Mouse (Mus musculus) CH12.LX (cell line): Measurements from ENCODE around the gene Tsnax. TPM values are rescaled to one million over a fixed set of nuclear protein-coding genes. Genes with fewer than 3 reads are reported as not detected.

ENCODE experiments used
- DNase-seq: peaks from one replicate; pipeline ENCODE4 v3.0.0-alpha.2; 2013; ENCODE audit errors: extremely low read depth
- H3K27ac ChIP-seq: 2 replicates; pipeline ENCODE4 v1.5.1; 2012; ENCODE audit warnings: low read depth, mild to moderate bottlenecking, control low read depth, moderate library complexity; ENCODE audit not compliant: insufficient read depth
- H3K27me3 ChIP-seq: replicated peaks from 2 replicates; pipeline ENCODE3; 2012; ENCODE audit warnings: inconsistent platforms
- H3K36me3 ChIP-seq, 2 experiments: replicated peaks in 1 of 2; 2 replicates each; pipeline versions ENCODE3 to v1.6.1; 2012; ENCODE audit warnings: inconsistent platforms in 1 of 2, low read length in 1 of 2, mild to moderate bottlenecking in 1 of 2, mixed read lengths in 1 of 2, moderate library complexity in 1 of 2; ENCODE audit not compliant: control insufficient read depth in 1 of 2, insufficient read depth in 1 of 2
- H3K4me1 ChIP-seq, 2 experiments: 2 replicates each; pipeline ENCODE4 v1.6.1; 2012; ENCODE audit warnings: inconsistent platforms in 1 of 2, moderate library complexity in 1 of 2; ENCODE audit not compliant: insufficient read depth in 2 of 2, control insufficient read depth in 1 of 2
- H3K4me2 ChIP-seq: 2 replicates; pipeline ENCODE4 v1.6.1; 2012; ENCODE audit warnings: low read depth, mild to moderate bottlenecking, control low read depth; ENCODE audit not compliant: poor library complexity, insufficient read depth, severe bottlenecking
- H3K4me3 ChIP-seq, 3 experiments: fragments of 150-350 bp in 1 of 3; sonication (generic) in 1 of 3; replicated peaks in 1 of 3; 2 replicates each; pipeline versions ENCODE3 to v1.5.1; 2011 to 2012; ENCODE audit warnings: low read depth in 2 of 3, low read length in 2 of 3, mild to moderate bottlenecking in 2 of 3, moderate library complexity in 2 of 3, control low read depth in 1 of 3, improper control_type of control experiment in 1 of 3, inconsistent platforms in 1 of 3, mixed read lengths in 1 of 3; ENCODE audit not compliant: poor library complexity in 1 of 3
- H3K79me2 ChIP-seq: replicated peaks from 2 replicates; pipeline ENCODE4 v1.6.1; 2012; ENCODE audit warnings: mild to moderate bottlenecking, moderate library complexity; ENCODE audit not compliant: control insufficient read depth, poor library complexity, insufficient read depth, severe bottlenecking; ENCODE audit errors: extremely low read depth
- H3K9ac ChIP-seq: 2 replicates; pipeline ENCODE4 v1.6.1; 2012; ENCODE audit warnings: low read depth, mild to moderate bottlenecking, control low read depth, moderate library complexity; ENCODE audit not compliant: insufficient read depth
- H3K9me3 ChIP-seq: replicated peaks from 2 replicates; pipeline ENCODE3; 2012; ENCODE audit warnings: low read length, inconsistent platforms, mixed read lengths
- CHD2 ChIP-seq: IDR thresholded peaks from 2 replicates; pipeline ENCODE4 v1.6.1; 2011; ENCODE audit warnings: low read length, improper control_type of control experiment
- ELF1 ChIP-seq: IDR thresholded peaks from 2 replicates; pipeline ENCODE4 v1.6.1; 2014; ENCODE audit warnings: low read depth, mild to moderate bottlenecking, inconsistent platforms, low read length, improper control_type of control experiment
- GABPA ChIP-seq: IDR thresholded peaks from 2 replicates; pipeline ENCODE4 v1.6.1; 2012; ENCODE audit warnings: low read depth, low read length, improper control_type of control experiment, inconsistent platforms; ENCODE audit not compliant: insufficient replicate concordance
- IRF4 ChIP-seq: IDR thresholded peaks from 2 replicates; pipeline ENCODE4 v1.6.1; 2014; ENCODE audit warnings: low read depth, mild to moderate bottlenecking, inconsistent platforms, low read length, improper control_type of control experiment
- JUND ChIP-seq: conservative IDR thresholded peaks from 2 replicates; pipeline ENCODE4 v1.6.1; 2011; ENCODE audit warnings: low read depth, low read length, improper control_type of control experiment
- MAZ ChIP-seq: IDR thresholded peaks from 2 replicates; pipeline ENCODE4 v1.6.1; 2012; ENCODE audit warnings: low read depth, mild to moderate bottlenecking, inconsistent platforms, low read length, improper control_type of control experiment, moderate library complexity
- MEF2A ChIP-seq: IDR thresholded peaks from 2 replicates; pipeline ENCODE4 v1.6.1; 2014; ENCODE audit warnings: low read depth, mild to moderate bottlenecking, inconsistent platforms, low read length, improper control_type of control experiment, borderline replicate concordance
- NELFE ChIP-seq: IDR thresholded peaks from 2 replicates; pipeline ENCODE4 v1.6.1; 2011; ENCODE audit warnings: low read depth, low read length, improper control_type of control experiment
- PAX5 ChIP-seq: IDR thresholded peaks from 2 replicates; pipeline ENCODE4 v1.6.1; 2012; ENCODE audit warnings: low read length, inconsistent platforms, mixed read lengths
- POLR2A ChIP-seq: IDR thresholded peaks from 2 replicates; pipeline ENCODE4 v1.6.1; 2011; ENCODE audit warnings: low read depth, mild to moderate bottlenecking, improper control_type of control experiment, low read length
- POLR2AphosphoS2 ChIP-seq: IDR thresholded peaks from 2 replicates; pipeline ENCODE4 v1.6.1; 2011; ENCODE audit warnings: low read depth, low read length, improper control_type of control experiment
- RAD21 ChIP-seq: IDR thresholded peaks from 2 replicates; pipeline ENCODE4 v1.6.1; 2011; ENCODE audit warnings: low read depth, mild to moderate bottlenecking, low read length, improper control_type of control experiment, moderate library complexity
- RCOR1 ChIP-seq: conservative IDR thresholded peaks from 2 replicates; pipeline ENCODE4 v1.6.1; 2012; ENCODE audit warnings: low read depth, mild to moderate bottlenecking, inconsistent platforms, low read length, improper control_type of control experiment
- SIN3A ChIP-seq: IDR thresholded peaks from 2 replicates; pipeline ENCODE4 v1.6.1; 2012; ENCODE audit warnings: low read length, improper control_type of control experiment, inconsistent platforms
- TBP ChIP-seq: conservative IDR thresholded peaks from 2 replicates; pipeline ENCODE4 v1.6.1; 2011; ENCODE audit warnings: low read depth, low read length, improper control_type of control experiment
- TCF12 ChIP-seq: IDR thresholded peaks from 2 replicates; pipeline ENCODE4 v1.6.1; 2014; ENCODE audit warnings: low read depth, mild to moderate bottlenecking, inconsistent platforms, low read length, improper control_type of control experiment
- ZC3H11A ChIP-seq: IDR thresholded peaks from 2 replicates; pipeline ENCODE4 v1.6.1; 2012; ENCODE audit warnings: low read depth, mild to moderate bottlenecking, inconsistent platforms, low read length, improper control_type of control experiment
- ZKSCAN1 ChIP-seq: IDR thresholded peaks from 2 replicates; pipeline ENCODE4 v1.6.1; 2012; ENCODE audit warnings: low read depth, inconsistent platforms, low read length, improper control_type of control experiment, borderline replicate concordance
- ZMIZ1 ChIP-seq: IDR thresholded peaks from 2 replicates; pipeline ENCODE4 v1.6.1; 2012; ENCODE audit warnings: low read depth, mild to moderate bottlenecking, inconsistent platforms, low read length, improper control_type of control experiment
- ZNF384 ChIP-seq: IDR thresholded peaks from 2 replicates; pipeline ENCODE4 v1.6.1; 2012; ENCODE audit warnings: low read depth, low read length, improper control_type of control experiment, inconsistent platforms
- dilution Hi-C: fragments of 300-500 bp; cut with MboI; formaldehyde crosslinking; loops from 2 replicates; pipeline ENCODE4 v1.14.3; 2020; ENCODE audit warnings: low sequenced_read_pairs; ENCODE audit not compliant: extremely low pct_unique_long_range_greater_than_20kb, extremely low pct_ligation_motif_present
- in situ Hi-C: fragments of 300-500 bp; cut with MboI; formaldehyde crosslinking; loops from 3 replicates; pipeline ENCODE4 v1.14.3; 2019; ENCODE audit warnings: low sequenced_read_pairs, low pct_ligation_motif_present, low pct_unique_long_range_greater_than_20kb, mixed read lengths
- polyA plus RNA-seq: library from polyadenylated mRNA; unstranded; fragments of >175 nt; gene quantifications from 2 replicates; pipeline ENCODE4 v1.2.1, GENCODE M21; 2012; ENCODE audit warnings: low read depth; ENCODE audit not compliant: insufficient read length
- total RNA-seq, 2 experiments: library from RNA; depleted of rRNA; stranded (reverse); fragments of 300-350 nt in 1 of 2; fragments of >200 nt in 1 of 2; gene quantifications; 2 replicates each; pipeline ENCODE4 v1.2.3; 2012 to 2014

Gene Tsnax
- total and polyA plus RNA-seq, 3 experiments = 48.0 to 75.0 (median 62.9) TPM

DNA sequence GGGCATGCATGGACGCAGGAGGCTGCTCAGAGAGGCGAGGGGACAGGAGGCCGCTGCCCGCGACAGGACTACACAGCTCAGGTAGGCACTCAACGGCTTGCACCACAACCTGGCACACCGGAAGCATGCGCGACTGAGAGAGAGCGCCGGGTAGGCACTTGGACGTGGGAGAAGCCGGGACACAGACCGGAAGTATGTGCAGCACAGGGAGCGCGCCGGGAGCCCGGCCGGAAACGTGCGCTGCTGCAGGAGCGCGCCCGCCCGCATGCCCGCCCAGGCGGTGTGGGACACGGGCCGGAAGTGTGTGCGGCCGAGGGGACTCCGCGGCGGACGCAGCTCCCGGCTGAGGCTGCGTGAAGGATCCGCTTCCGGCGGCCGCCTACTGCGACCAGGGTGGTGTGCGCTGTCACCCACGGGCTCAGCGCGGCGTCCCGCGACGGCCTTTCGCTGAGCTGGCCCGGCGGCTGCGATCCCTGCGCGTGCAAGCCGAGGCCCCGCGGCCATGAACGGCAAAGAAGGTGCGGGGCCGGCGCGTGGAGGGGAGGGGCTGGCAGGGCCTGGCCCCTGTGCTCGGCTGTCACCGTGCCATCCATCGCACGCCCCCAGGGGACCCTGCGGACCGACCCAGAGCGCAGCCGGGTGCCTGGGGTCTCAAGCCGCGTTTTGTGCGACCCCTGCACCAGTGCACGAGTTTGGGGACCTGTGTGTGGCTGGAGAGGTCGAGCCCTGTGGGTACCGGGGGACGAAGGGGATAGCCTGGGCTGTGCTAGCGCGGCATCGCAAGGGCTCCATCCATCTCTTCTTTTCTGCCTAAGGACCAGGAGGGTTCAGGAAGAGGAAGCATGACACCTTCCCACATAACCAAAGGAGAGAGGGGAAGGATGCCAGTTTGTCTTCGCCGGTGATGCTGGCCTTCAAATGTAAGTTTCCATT is at the start of gene Tsnax (continued):
- no peak for TF ChIP-seq ZKSCAN1

DNA sequence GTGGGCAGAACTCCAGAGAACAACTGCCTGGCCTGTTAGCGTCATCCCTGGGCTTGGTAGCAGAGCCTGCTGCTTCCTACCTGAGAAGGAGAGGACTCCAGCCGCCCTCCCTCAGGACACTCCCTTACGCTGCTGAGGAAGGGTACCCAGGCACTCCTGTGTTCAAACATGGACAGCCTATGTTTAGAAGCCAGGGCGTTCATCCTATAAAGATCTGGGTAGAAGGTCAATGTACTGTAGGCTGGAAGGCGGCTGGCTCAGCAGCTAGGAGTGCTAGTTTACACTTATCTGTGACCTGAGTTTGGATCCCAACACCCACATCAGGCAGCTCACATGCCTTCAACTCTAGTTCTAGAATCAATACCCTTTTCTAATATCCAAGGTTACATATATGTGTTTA is 49.6 kb upstream of the Tsnax start:
- dilution Hi-C loops = no loop called here

GRCm38 (mm10) chr8:124964966-124965365 is 47.8 kb upstream of the Tsnax start:
- no peak for DNase-seq
- no peak overlapping the region for H3K4me2 ChIP-seq
- H3K4me3 ChIP-seq = no peak overlapping the region
- in situ Hi-C loops = no loop called here
- no peaks in the 10 kb centered on the region for H3K4me1 ChIP-seq
- dilution Hi-C loops = no loop called here
- peaks cover 9% of the 10 kb centered on the region for H3K27me3 ChIP-seq
- H3K9me3 ChIP-seq = peaks cover 25% of the 10 kb centered on the region
- no peak overlapping the region for H3K9ac ChIP-seq
- H3K79me2 ChIP-seq = no peaks in the 10 kb centered on the region
- H3K27ac ChIP-seq = no peak overlapping the region
- H3K36me3 ChIP-seq = no peaks in the 10 kb centered on the region
- TF ChIP-seq RAD21 (no peak), SIN3A (no peak), ZC3H11A (no peak), GABPA (no peak), RCOR1 (no peak), TCF12 (no peak), IRF4 (no peak), ZMIZ1 (no peak), JUND (no peak), MEF2A (no peak), TBP (no peak), ELF1 (no peak), CHD2 (no peak), ZKSCAN1 (no peak), POLR2A (no peak), NELFE (no peak), POLR2AphosphoS2 (no peak), ZNF384 (no peak), PAX5 (no peak), MAZ (no peak)

More for the DNA sequence above, 49.6 kb upstream of the Tsnax start:
- peaks cover 19% of the 10 kb centered on the region for H3K9me3 ChIP-seq
- no peak overlapping the region for H3K4me3 ChIP-seq
- H3K9ac ChIP-seq = no peak overlapping the region
- no peaks in the 10 kb centered on the region for H3K4me1 ChIP-seq
- H3K36me3 ChIP-seq = no peaks in the 10 kb centered on the region
- no peak overlapping the region for H3K4me2 ChIP-seq
- TF ChIP-seq ZNF384 = no peak
- TF ChIP-seq CHD2 = no peak
- no peaks in the 10 kb centered on the region for H3K79me2 ChIP-seq
- DNase-seq = no peak
- in situ Hi-C loops = no loop called here
- peaks cover 3% of the 10 kb centered on the region for H3K27me3 ChIP-seq
- no peak overlapping the region for H3K27ac ChIP-seq
